Mouse (Mus musculus) lung, embryonic 15.5 days (tissue): Measurements from ENCODE around the gene Gm13199. TPM values are rescaled to one million over a fixed set of nuclear protein-coding genes. Genes with fewer than 3 reads are reported as not detected.

Experiments used
- ATAC-seq: fragments of 200-750 bp; cut with Nextera tagmentation; 2 replicates; pipeline ENCODE4 v1.8.0; 2017; ENCODE audit warnings: moderate number of reproducible peaks, borderline replicate concordance; ENCODE audit not compliant: low FRiP score, low TSS enrichment; ENCODE audit errors: extremely low read depth
- H3K27ac ChIP-seq: fragments of 300-500 bp; sonication (generic); 2 replicates; pipeline ENCODE4 v1.5.1; 2015; ENCODE audit warnings: moderate library complexity, mild to moderate bottlenecking, inconsistent platforms
- H3K27me3 ChIP-seq: fragments of 300-500 bp; sonication (generic); 2 replicates; pipeline ENCODE4 v1.6.1; 2015; ENCODE audit warnings: inconsistent platforms
- H3K36me3 ChIP-seq: fragments of 300-500 bp; sonication (generic); 2 replicates; pipeline ENCODE4 v1.6.1; 2015; ENCODE audit warnings: inconsistent platforms
- H3K4me1 ChIP-seq: fragments of 300-500 bp; sonication (generic); 2 replicates; pipeline ENCODE4 v1.6.1; 2015; ENCODE audit warnings: inconsistent platforms
- H3K4me2 ChIP-seq: fragments of 300-500 bp; sonication (generic); 2 replicates; pipeline ENCODE4 v1.6.1; 2015; ENCODE audit warnings: inconsistent platforms, mild to moderate bottlenecking, moderate library complexity
- H3K4me3 ChIP-seq: fragments of 300-500 bp; sonication (generic); 2 replicates; pipeline ENCODE4 v1.5.1; 2015; ENCODE audit warnings: mild to moderate bottlenecking, inconsistent platforms
- H3K9ac ChIP-seq: fragments of 300-500 bp; sonication (generic); 2 replicates; pipeline ENCODE4 v1.6.1; 2015; ENCODE audit warnings: inconsistent platforms
- H3K9me3 ChIP-seq: fragments of 300-500 bp; sonication (generic); 2 replicates; pipeline ENCODE4 v1.6.1; 2016; ENCODE audit warnings: inconsistent platforms
- WGBS: fragments of 180-500 bp; shearing (Covaris S2); methylation state at CpG from one replicate; pipeline ENCODE4 v1.1.7; 2015; 5-methylcytosine and 5-hydroxymethylcytosine counted together
- polyA plus RNA-seq: library from polyadenylated mRNA; unstranded; fragments of >200 nt; fragmentation: Nextera tagmentation; extraction: Ambion mirVana; gene quantifications from 2 replicates; pipeline ENCODE4 v1.2.1, GENCODE M21; 2015

Gm13199 gene
- 0.91 and 1.2 TPM in 2 replicates for polyA plus RNA-seq

GRCm38 (mm10) chr2:5862834-5863233 is at the start of gene Gm13199:
Gene Gm13199, minus strand, starts transcription at chr2:5862934.
- 93% methylated on average over 3 of the region's 3 CpGs for WGBS
- H3K4me1 ChIP-seq: no peaks in the 10 kb centered on the region
- H3K9me3 ChIP-seq: no peaks in the 10 kb centered on the region
- H3K27me3 ChIP-seq: no peaks in the 10 kb centered on the region
- H3K4me2 ChIP-seq: no peak within 1 kb of the TSS
- ATAC-seq: no peak
- no peak within 1 kb of the TSS for H3K4me3 ChIP-seq
- H3K27ac ChIP-seq: no peak within 1 kb of the TSS
- no peak within 1 kb of the TSS for H3K9ac ChIP-seq
- peaks cover 57% of the 10 kb centered on the region for H3K36me3 ChIP-seq

- Histone ChIP-seq H3K36me3 (no peaks in the 10 kb centered on the region), H3K27ac (no peak overlapping the region), H3K4me1 (no peaks in the 10 kb centered on the region), H3K4me3 (no peak overlapping the region), H3K4me2 (no peak overlapping the region), H3K27me3 (no peaks in the 10 kb centered on the region), H3K9me3 (no peaks in the 10 kb centered on the region), H3K9ac (no peak overlapping the region)
- ATAC-seq: no peak; the same call in 1 of the 2 replicates
- 45% methylated on average over 16 of the region's 16 CpGs for WGBS
Observed at GRCm38 (mm10) chr2:5911282-5911965, 48.7 kb upstream of the Gm13199 start.

GRCm38 (mm10) chr2:5906625-5907024 is 43.9 kb upstream of the Gm13199 start:
- no peaks in the 10 kb centered on the region for H3K9me3 ChIP-seq
- no peak for ATAC-seq
- no peaks in the 10 kb centered on the region for H3K27me3 ChIP-seq
- WGBS: 51% methylated on average over 3 of the region's 3 CpGs
- no peak overlapping the region for H3K4me2 ChIP-seq
- peaks cover 3% of the 10 kb centered on the region; the same call in 1 of the 2 replicates for H3K4me1 ChIP-seq
- no peaks in the 10 kb centered on the region for H3K36me3 ChIP-seq
- no peak overlapping the region for H3K27ac ChIP-seq
- no peak overlapping the region for H3K9ac ChIP-seq
- H3K4me3 ChIP-seq: no peak overlapping the region

- WGBS: 24% methylated on average over 5 of the region's 5 CpGs
- ATAC-seq: no peak
- Histone ChIP-seq H3K36me3 (no peaks in the 10 kb centered on the region), H3K27ac (no peak overlapping the region), H3K9me3 (no peaks in the 10 kb centered on the region), H3K4me2 (no peak overlapping the region), H3K4me1 (peaks cover 3% of the 10 kb centered on the region; the same call in 1 of the 2 replicates), H3K9ac (no peak overlapping the region), H3K27me3 (no peaks in the 10 kb centered on the region), H3K4me3 (no peak overlapping the region)
Observed at GRCm38 (mm10) chr2:5906092-5906491, 43.4 kb upstream of the Gm13199 start.

- Histone ChIP-seq H3K4me1 (no peaks in the 10 kb centered on the region), H3K4me2 (no peak overlapping the region), H3K4me3 (no peak overlapping the region), H3K9ac (no peak overlapping the region), H3K9me3 (no peaks in the 10 kb centered on the region), H3K27ac (no peak overlapping the region), H3K27me3 (no peaks in the 10 kb centered on the region), H3K36me3 (no peaks in the 10 kb centered on the region)
- ATAC-seq: no peak
- 67% methylated on average over 5 of the region's 5 CpGs for WGBS
Observed at GRCm38 (mm10) chr2:5900145-5900544, 37.4 kb upstream of the Gm13199 start.

GRCm38 (mm10) chr2:5894843-5895570 is 32.3 kb upstream of the Gm13199 start, which contains the start of gene Sec61a2:
Gene Sec61a2, minus strand, starts transcription at chr2:5895432.
- H3K4me2 ChIP-seq: peak within 1 kb of the TSS; percentile 73
- H3K9ac ChIP-seq: peak within 1 kb of the TSS; percentile 99
- WGBS: under 1% methylated on average over 62 of the region's 62 CpGs
- no peaks in the 10 kb centered on the region for H3K27me3 ChIP-seq
- H3K4me1 ChIP-seq: peaks cover 14% of the 10 kb centered on the region; the same call in 1 of the 2 replicates
- peaks cover 19% of the 10 kb centered on the region for H3K36me3 ChIP-seq
- peak within 1 kb of the TSS; percentile 90 for H3K27ac ChIP-seq
- peak within 1 kb of the TSS; percentile 94 for H3K4me3 ChIP-seq
- no peaks in the 10 kb centered on the region for H3K9me3 ChIP-seq
- peak; percentile 99 for ATAC-seq

GRCm38 (mm10) chr2:5894296-5894695 is 31.6 kb upstream of the Gm13199 start:
- Histone ChIP-seq H3K36me3 (peaks cover 19% of the 10 kb centered on the region), H3K27ac (peak overlapping the region; percentile 90), H3K9me3 (no peaks in the 10 kb centered on the region), H3K4me3 (peak overlapping the region; percentile 94), H3K27me3 (no peaks in the 10 kb centered on the region), H3K4me2 (peak overlapping the region; percentile 73), H3K4me1 (peaks cover 14% of the 10 kb centered on the region; the same call in 1 of the 2 replicates), H3K9ac (peak overlapping the region; percentile 99)
- ATAC-seq: no peak
- 19% methylated on average over 11 of the region's 11 CpGs for WGBS

- Histone ChIP-seq H3K4me1 (peaks cover 12% of the 10 kb centered on the region; the same call in 1 of the 2 replicates), H3K4me3 (no peak overlapping the region), H3K27ac (no peak overlapping the region), H3K9ac (no peak overlapping the region), H3K9me3 (no peaks in the 10 kb centered on the region), H3K27me3 (no peaks in the 10 kb centered on the region), H3K4me2 (no peak overlapping the region), H3K36me3 (peaks cover 54% of the 10 kb centered on the region)
- no peak for ATAC-seq
- 52% methylated on average over 2 of the region's 2 CpGs for WGBS
Observed at GRCm38 (mm10) chr2:5889412-5889811, 26.7 kb upstream of the Gm13199 start.

- peaks cover 9% of the 10 kb centered on the region; the same call in 1 of the 2 replicates for H3K4me1 ChIP-seq
- no peak overlapping the region for H3K4me3 ChIP-seq
- no peak overlapping the region for H3K27ac ChIP-seq
- no peaks in the 10 kb centered on the region for H3K27me3 ChIP-seq
- peaks cover 55% of the 10 kb centered on the region for H3K36me3 ChIP-seq
- H3K9me3 ChIP-seq: no peaks in the 10 kb centered on the region
- H3K9ac ChIP-seq: no peak overlapping the region
- WGBS: 79% methylated on average over 5 of the region's 5 CpGs
- no peak overlapping the region for H3K4me2 ChIP-seq
- no peak for ATAC-seq
Observed at GRCm38 (mm10) chr2:5888865-5889264, 26.1 kb upstream of the Gm13199 start.

- ATAC-seq: no peak
- Histone ChIP-seq H3K9me3 (no peaks in the 10 kb centered on the region), H3K27me3 (no peaks in the 10 kb centered on the region), H3K4me3 (no peak overlapping the region), H3K27ac (no peak overlapping the region), H3K4me2 (no peak overlapping the region), H3K9ac (no peak overlapping the region), H3K4me1 (no peaks in the 10 kb centered on the region), H3K36me3 (peaks cover 77% of the 10 kb centered on the region)
- 84% methylated on average over 3 of the region's 3 CpGs for WGBS
Observed at GRCm38 (mm10) chr2:5877446-5877845, 14.7 kb upstream of the Gm13199 start.

- Histone ChIP-seq H3K36me3 (peaks cover 66% of the 10 kb centered on the region), H3K9me3 (no peaks in the 10 kb centered on the region), H3K9ac (no peak overlapping the region), H3K4me2 (no peak overlapping the region), H3K27ac (no peak overlapping the region), H3K4me3 (no peak overlapping the region), H3K27me3 (no peaks in the 10 kb centered on the region), H3K4me1 (no peaks in the 10 kb centered on the region)
- 89% methylated on average over 5 of the region's 5 CpGs for WGBS
- no peak for ATAC-seq
Observed at GRCm38 (mm10) chr2:5869746-5870145, 7.0 kb upstream of the Gm13199 start.

- Histone ChIP-seq H3K9ac (no peak overlapping the region), H3K36me3 (peaks cover 62% of the 10 kb centered on the region), H3K27me3 (no peaks in the 10 kb centered on the region), H3K4me1 (no peaks in the 10 kb centered on the region), H3K27ac (no peak overlapping the region), H3K4me3 (no peak overlapping the region), H3K4me2 (no peak overlapping the region), H3K9me3 (no peaks in the 10 kb centered on the region)
- WGBS: 72% methylated on average over 2 of the region's 2 CpGs
- ATAC-seq: no peak
Observed at GRCm38 (mm10) chr2:5867681-5868080, 4.9 kb upstream of the Gm13199 start.
